Mouse (Mus musculus) naive thymus-derived CD4-positive, alpha-beta T cell, adult 2 months (primary cell): ENCODE measurements around the gene Prkg1.
"Not testable (repeated sequence)": the region's sequence is repeated elsewhere in the genome, so short reads cannot be mapped to it uniquely, and the experiment has no call there.

Experiments used
- DNase-seq: peaks from one replicate; pipeline ENCODE4 v3.0.0-alpha.2; 2011; ENCODE audit warnings: low read depth

Prkg1 gene

DNA sequence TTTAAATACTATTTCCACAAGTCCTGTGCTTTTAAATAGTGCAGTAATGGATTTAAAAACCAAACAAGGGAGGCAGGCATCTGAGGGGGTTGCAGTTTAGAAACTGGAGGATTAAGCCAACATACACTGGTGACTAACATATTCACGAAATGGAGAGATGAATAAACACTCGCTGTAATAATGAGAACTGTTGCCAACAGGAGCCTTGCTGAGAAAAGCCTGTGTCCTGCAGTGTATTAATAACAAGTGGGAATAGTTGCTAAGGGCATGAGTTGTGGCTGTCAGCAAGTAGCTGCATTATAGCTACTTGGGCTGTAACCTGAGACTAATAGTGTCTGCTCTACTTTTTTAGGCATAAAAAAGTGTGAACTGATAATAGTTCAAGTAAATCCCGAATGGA is 480.3 kb downstream of the Prkg1 start:
- no peak for DNase-seq

- no peak for DNase-seq
Measured at GRCm38 (mm10) chr19:31284126-31284525, 480.7 kb downstream of the Prkg1 start.

DNA sequence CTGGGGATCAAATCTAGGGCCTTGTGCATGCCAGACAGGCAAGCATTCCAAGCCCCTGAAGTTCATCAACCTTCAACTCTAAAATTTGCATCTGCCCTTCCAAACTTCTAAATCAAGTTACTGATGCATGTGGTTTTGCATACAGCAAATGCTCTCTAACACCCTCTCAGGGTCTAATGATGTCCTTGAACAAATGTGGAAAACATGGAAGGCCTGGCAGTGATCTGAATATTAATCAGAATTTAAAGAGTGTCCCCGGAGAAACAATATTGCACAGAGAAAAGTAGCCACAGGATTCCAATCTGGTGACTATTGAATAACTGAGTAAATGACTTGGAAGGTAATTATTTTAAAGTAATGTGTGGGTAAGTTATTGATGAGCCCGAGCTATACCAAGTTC is 481.2 kb downstream of the Prkg1 start:
- DNase-seq: no peak

DNA sequence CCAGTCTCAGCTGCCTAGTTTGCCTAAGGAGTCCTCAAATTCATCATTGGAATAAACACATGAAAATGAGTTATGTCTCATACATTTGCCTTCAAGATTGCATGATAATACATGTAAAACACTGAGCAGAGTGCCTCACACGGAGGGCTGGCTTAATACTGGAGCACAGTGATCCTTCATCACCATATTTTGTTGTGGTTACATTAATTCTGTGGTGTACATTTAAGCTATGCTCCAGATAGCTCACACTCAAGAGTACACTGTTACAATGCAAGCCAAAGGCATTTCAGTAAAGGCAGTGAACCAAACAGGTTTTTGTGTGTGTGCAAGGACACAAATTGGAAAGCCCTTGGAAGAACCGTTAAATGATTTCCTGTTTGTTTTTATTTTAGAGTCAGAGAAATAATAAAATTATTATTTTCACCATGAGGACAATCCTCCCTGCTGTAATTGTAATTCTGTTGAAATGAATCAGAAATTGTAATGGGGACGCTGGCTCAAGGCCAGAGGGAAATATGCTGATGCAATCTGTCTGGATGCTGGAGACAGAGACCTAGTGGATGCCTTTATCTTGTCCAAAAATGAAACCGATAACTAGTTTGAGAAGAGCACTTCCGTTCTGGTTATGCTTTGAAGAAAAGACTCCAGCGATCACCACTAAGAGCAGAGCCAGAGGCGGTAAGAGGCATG is 484.9 kb downstream of the Prkg1 start:
- DNase-seq: no peak

DNA sequence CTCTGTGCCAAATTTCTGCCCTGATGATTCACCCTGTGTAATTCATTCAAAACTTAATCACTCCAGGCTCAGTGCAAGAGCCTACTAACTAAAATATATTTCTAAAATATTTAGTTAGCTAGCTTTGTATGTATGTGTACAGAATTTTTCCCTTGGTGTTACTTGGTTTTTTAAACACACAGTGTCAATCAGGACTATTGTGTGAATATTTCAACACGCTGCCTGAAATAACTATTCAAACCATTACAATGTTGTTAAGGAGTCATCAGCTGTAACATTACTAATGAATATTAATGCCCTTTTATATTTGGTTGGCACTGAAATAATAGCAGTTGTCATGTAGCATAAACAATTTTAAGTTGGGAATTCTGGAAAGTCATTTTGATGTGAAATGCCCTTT is 502.4 kb downstream of the Prkg1 start:
- no peak for DNase-seq

GRCm38 (mm10) chr19:31260494-31260893 is 504.3 kb downstream of the Prkg1 start:
- no peak for DNase-seq

DNA sequence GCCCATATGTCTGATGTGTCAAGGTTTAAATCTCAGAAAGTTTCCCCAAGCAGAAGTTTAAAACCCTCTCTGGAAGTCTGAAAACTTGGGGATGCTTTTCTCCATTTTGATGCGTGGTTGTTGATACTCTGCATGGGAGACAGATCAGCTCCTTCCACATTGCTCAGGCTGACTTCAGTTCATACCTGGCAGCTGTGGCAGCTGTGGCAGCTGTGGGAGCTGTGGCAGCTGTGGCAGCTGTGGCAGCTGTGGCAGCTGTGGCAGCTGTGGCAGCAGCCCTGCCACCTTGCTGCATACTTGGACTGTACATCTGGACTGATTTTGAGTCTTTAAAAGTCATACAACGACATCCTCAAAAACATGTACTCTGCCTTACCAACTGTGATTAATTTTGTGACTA is 509.1 kb downstream of the Prkg1 start:
- no peak for DNase-seq

DNA sequence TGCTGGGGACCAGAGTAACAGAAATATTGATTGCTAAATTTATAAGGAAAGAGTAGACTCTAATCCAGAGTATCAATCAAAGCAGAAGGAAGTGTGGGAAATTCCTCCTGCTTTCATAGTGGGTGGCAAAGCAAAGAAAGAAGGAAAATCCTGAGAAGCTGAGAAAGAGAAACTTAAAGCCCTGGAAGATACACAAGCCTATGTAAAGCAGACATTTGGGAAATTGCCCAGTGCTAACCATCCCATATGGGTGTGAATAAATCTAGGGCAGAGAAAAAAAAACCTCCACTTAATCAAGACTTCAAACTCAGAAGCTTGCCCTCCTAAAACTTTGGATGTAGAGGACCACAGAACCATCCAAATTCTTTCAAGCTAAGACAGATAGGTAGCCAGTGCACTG is 532.4 kb downstream of the Prkg1 start:
- DNase-seq: no peak

- DNase-seq: no peak
Measured at GRCm38 (mm10) chr19:31228385-31228784, 536.4 kb downstream of the Prkg1 start.

DNA sequence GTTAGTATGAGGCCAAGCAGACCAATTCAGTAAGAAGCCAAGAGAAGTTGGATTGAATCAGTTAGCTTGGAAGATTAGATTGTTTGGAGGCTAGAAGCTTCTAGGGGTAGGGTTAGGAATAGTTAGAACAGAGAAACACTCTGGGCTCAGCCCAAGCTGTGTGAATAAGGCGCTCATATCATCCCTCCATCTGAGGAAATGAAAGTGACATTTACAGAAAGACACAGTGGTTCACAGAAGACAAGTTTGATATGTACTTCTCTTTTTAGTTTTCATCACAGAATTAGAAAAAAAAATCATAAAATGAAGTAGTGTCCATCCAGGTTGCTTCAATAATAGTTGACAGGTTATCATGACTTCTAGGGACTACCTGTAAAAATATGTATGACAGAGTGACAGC is 541.4 kb downstream of the Prkg1 start:
- no peak for DNase-seq

GRCm38 (mm10) chr19:31219261-31219660 is 545.6 kb downstream of the Prkg1 start:
- not testable (repeated sequence) for DNase-seq

DNA sequence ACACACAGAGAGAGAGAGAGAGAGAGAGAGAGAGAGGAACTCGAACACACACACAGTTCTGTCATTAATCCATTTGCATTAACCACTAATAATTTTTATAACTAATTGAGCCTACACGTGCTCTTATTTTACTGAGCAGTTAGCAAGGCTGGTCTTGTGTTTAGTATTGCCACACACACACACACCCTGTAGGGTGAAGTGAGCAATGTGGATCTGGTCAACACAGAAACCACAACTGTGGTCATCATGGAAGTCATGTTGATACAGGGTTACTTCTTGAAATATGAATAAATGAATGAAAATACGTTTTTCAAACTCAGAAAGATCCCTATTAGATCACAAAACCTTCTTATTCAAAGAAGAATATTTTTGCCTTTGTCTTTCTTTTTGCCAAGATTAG is 554.0 kb downstream of the Prkg1 start:
- DNase-seq: no peak

- peak; percentile 83 for DNase-seq
Measured at GRCm38 (mm10) chr19:31210449-31210848, 554.4 kb downstream of the Prkg1 start.

DNA sequence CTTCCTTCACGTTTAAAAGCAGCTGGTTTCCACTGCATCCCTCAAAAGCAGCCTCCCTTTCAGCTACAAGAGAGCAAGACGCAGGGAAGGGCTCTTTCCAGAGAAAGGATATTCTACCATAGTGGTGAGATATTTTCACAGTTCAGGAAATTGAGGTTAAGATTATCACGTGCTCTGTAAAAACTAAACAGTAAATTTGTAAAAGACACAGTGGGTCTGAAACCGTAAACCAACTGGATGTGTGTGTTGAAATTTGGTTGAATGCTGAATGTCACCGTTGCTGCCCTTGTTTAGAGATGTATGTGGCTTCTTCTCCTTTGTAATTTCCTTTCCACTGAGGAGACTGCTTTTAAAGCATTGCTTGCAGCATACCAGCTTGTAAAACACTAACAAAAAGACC is 565.2 kb downstream of the Prkg1 start:
- DNase-seq: peak; percentile 49

GRCm38 (mm10) chr19:31198461-31198860 is 566.4 kb downstream of the Prkg1 start:
- DNase-seq: no peak

GRCm38 (mm10) chr19:31197076-31197475 is 567.8 kb downstream of the Prkg1 start:
- no peak for DNase-seq

GRCm38 (mm10) chr19:31188559-31189218 is 576.1 kb downstream of the Prkg1 start:
- no peak for DNase-seq

- DNase-seq: no peak
Measured at GRCm38 (mm10) chr19:31180757-31181156, 584.1 kb downstream of the Prkg1 start.

DNA sequence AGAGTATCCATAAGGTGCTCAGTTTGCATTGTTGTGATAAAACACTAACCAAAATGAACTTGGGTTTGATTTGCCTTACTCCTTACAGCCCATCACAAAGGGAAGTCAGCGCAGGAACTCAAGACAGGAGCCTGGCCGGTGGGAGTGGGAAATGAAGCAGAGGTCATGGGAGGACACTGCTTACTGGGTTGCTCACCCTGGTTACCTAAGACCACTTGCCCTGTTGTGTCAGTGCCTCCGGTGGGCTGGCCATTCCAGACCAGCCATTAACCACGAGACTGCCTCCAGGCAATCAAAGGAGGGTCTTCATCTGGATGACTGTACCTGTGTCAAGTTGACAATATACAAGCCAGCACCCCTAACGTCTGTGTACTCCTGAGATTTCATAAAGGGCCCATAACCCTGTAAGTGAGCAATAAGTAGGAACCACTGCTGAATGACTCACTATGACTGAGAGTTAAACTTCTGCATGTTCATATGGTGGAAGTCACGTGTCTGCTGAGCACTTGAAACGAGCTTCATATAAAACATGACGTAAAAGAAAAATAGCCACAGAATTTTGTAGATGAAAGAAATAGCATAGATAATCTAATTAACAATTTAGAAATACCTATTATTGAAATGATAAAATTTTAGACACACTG is 587.4 kb downstream of the Prkg1 start:
- DNase-seq: no peak

DNA sequence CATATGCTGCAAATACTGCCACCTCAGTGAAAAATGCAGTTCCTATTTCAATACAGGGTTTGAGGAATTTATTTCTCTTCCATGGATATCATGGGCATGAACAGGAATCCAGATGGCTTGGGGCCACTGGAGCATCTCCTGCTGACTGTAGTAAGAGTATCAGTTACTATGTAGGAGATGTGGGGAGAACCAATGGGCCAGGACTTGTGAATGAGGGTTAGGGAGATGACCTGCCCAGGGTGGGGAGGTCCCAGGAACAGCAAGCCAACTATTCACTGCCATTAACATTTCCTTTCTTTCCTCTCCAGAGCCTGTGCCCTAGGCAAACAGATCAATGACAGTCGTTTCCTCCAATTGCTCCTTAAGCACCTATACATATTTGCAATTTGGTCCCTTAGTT is 593.8 kb downstream of the Prkg1 start:
- no peak for DNase-seq

- no peak for DNase-seq
Measured at GRCm38 (mm10) chr19:31158944-31159460, 605.8 kb downstream of the Prkg1 start.

DNA sequence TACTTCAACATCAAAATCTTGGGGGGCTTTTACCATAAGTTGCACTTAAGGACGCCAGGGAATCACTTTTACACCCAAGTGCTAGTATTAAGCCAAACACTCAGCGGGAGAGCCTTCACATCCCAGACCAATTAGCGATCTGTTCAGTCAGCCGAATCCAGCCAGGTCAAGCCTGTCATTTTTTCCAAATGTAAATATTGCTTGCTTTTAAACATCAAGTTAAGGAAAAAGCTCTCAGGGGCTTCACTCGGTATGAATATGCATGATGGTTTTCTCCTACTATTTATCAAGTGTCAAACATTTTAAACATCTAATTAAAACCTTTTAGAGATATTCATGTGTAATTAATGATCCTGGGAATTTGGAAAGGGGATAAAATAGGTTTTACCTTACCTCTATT is 611.4 kb downstream of the Prkg1 start:
- no peak for DNase-seq

- no peak for DNase-seq
Measured at GRCm38 (mm10) chr19:31149902-31150301, 614.9 kb downstream of the Prkg1 start.
